Mouse (Mus musculus): ENCODE measurements around the gene Olfr488. TPM values are rescaled to one million over a fixed set of nuclear protein-coding genes. Genes with fewer than 3 reads are reported as not detected.

Gene Olfr488
- not detected for total RNA-seq (2023)

DNA sequence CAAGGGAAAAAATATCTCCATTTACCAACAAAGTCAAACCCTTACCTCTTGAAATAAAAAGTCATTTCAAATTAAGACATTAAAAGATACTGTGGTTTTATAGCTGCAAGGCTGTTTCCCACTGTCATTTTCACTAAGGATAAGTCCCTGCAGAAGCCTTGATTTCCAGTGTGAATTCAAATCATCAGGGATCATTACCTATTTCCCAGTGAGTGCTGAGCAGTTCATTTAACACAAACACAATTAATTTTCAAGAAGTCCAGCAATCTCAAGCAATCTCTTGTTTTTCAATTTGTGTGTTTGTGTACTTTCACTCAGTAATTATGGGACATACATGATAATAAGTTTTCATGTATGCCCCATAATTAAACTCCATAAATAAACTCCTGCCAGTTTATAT lies at the start of gene Olfr488:
Gene Olfr488 (minus strand): TSS at position 101 of the 400 bp plus-strand sequence.

DNA sequence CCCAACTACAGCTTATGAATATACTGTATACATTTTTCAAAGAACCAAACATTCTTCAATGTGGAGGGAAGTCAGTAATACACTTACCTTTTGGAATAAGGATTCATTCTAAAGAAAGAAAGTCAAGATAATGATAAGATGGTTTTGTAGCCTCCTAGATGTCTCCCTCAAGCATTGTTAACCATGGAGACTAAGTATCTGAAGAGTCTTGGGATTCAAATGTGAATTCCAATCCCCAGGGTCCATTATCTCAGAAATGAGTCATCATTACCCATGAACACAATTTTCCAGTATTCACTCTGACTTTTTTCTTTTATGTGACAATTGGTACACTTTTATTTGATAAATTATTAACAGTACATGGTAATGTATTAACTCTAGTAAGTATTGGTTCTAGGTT lies 30.7 kb upstream of the Olfr488 start, which contains the start of gene Olfr490:
Gene Olfr490 (minus strand): TSS at position 101 of the 400 bp plus-strand sequence.

GRCm38 (mm10) chr7:108214536-108214935 lies 43.6 kb downstream of the Olfr488 start, which contains the start of gene Olfr487:
Gene Olfr487, minus strand, starts transcription at chr7:108214636.

Other genes starting within 250 kb of the Olfr488 start
- not detected for gene Olfr478, start 224.4 kb downstream of the Olfr488 start, total RNA-seq (2023)
- not detected for gene Olfr479, start 207.7 kb downstream of the Olfr488 start, total RNA-seq (2023)
- gene Olfr480, start 191.0 kb downstream of the Olfr488 start, total RNA-seq (2023): not detected
- gene Olfr481, start 178.5 kb downstream of the Olfr488 start, total RNA-seq (2023): not detected
- 1.5 TPM for gene Olfr482, start 160.8 kb downstream of the Olfr488 start, total RNA-seq (2023)
- gene Olfr483, start 157.5 kb downstream of the Olfr488 start, total RNA-seq (2023): not detected
- not detected for gene Olfr484, start 130.9 kb downstream of the Olfr488 start, total RNA-seq (2023)
- gene Olfr485, start 98.5 kb downstream of the Olfr488 start, total RNA-seq (2023): not detected
- gene Olfr486, start 85.6 kb downstream of the Olfr488 start, total RNA-seq (2023): not detected
- gene Olfr487, start 43.7 kb downstream of the Olfr488 start, total RNA-seq (2023): not detected
- not detected for gene Olfr490, start 30.6 kb upstream of the Olfr488 start, total RNA-seq (2023)
- gene Olfr491, start 55.1 kb upstream of the Olfr488 start, total RNA-seq (2023): not detected
- not detected for gene Olfr492, start 65.3 kb upstream of the Olfr488 start, total RNA-seq (2023)
- not detected for gene Olfr493, start 88.6 kb upstream of the Olfr488 start, total RNA-seq (2023)
- not detected for gene Olfr494, start 107.0 kb upstream of the Olfr488 start, total RNA-seq (2023)
- not detected for gene Olfr495, start 134.8 kb upstream of the Olfr488 start, total RNA-seq (2023)
- not detected for gene Olfr497, start 162.1 kb upstream of the Olfr488 start, total RNA-seq (2023)
- not detected for gene Olfr498, start 207.0 kb upstream of the Olfr488 start, total RNA-seq (2023)